Mouse (Mus musculus) midbrain, embryonic 12.5 days (tissue): Measurements from ENCODE around the gene Tmprss3. TPM values are rescaled to one million over a fixed set of nuclear protein-coding genes. Genes with fewer than 3 reads are reported as not detected.

Experiments used
- ATAC-seq: fragments of 200-750 bp; cut with Nextera tagmentation; 2 replicates; pipeline ENCODE4 v1.8.0; 2017; ENCODE audit warnings: low read depth, moderate TSS enrichment, moderate library complexity; ENCODE audit not compliant: low FRiP score
- H3K27ac ChIP-seq: fragments of 300-500 bp; sonication (generic); replicated peaks from 2 replicates; pipeline ENCODE4 v1.5.1; 2016; ENCODE audit warnings: mild to moderate bottlenecking
- H3K27me3 ChIP-seq: fragments of 300-500 bp; sonication (generic); 2 replicates; pipeline ENCODE4 v1.6.1; 2016; ENCODE audit warnings: mild to moderate bottlenecking
- H3K36me3 ChIP-seq: fragments of 300-500 bp; sonication (generic); 2 replicates; pipeline ENCODE4 v1.6.1; 2016
- H3K4me1 ChIP-seq: fragments of 300-500 bp; sonication (generic); 2 replicates; pipeline ENCODE4 v1.6.1; 2016
- H3K4me2 ChIP-seq: fragments of 300-500 bp; sonication (generic); replicated peaks from 2 replicates; pipeline ENCODE4 v1.6.1; 2016; ENCODE audit warnings: mild to moderate bottlenecking, moderate library complexity
- H3K4me3 ChIP-seq: fragments of 300-500 bp; sonication (generic); 2 replicates; pipeline ENCODE4 v1.5.1; 2016; ENCODE audit warnings: mild to moderate bottlenecking
- H3K9ac ChIP-seq: fragments of 300-500 bp; sonication (generic); replicated peaks from 2 replicates; pipeline ENCODE4 v1.6.1; 2016; ENCODE audit warnings: mild to moderate bottlenecking, moderate library complexity
- H3K9me3 ChIP-seq: fragments of 300-500 bp; sonication (generic); 2 replicates; pipeline ENCODE4 v1.6.1; 2016; ENCODE audit warnings: mild to moderate bottlenecking
- WGBS: fragments of 180-500 bp; shearing (Covaris S2); methylation state at CpG from one replicate; pipeline ENCODE4 v1.1.7; 2016; 5-methylcytosine and 5-hydroxymethylcytosine counted together
- polyA plus RNA-seq: library from polyadenylated mRNA; unstranded; fragments of >200 nt; fragmentation: Nextera tagmentation; extraction: Ambion mirVana; gene quantifications from 2 replicates; pipeline ENCODE4 v1.2.1, GENCODE M21; 2016

Gene Tmprss3
- polyA plus RNA-seq, 1 experiment from 2014 or later: not detected

DNA sequence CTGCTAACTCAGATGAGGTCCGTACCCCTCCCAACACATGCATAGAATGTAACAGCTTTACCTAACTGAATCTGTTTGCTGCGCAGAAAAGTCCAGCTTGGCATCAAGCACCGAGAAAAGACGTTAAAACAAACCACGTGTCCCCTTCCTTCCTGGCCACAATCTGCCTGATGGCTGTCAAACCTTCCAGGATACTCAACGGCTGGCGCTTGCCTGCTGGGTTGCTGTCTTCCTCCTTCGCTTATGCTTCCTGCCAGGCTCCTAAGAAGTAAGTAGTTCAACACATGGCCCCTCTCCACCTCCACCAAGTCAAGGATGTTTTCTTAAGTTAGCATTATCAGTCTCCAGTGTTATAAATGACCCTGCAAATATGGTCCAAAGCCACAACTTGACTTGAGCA lies 45.0 kb downstream of the Tmprss3 start:
- no peak overlapping the region for H3K4me3 ChIP-seq
- peaks cover 8% of the 10 kb centered on the region; the same call in 1 of the 2 replicates for H3K4me1 ChIP-seq
- H3K4me2 ChIP-seq: no peak overlapping the region
- ATAC-seq: no peak
- H3K9me3 ChIP-seq: no peaks in the 10 kb centered on the region
- no peaks in the 10 kb centered on the region for H3K36me3 ChIP-seq
- H3K27ac ChIP-seq: no peak overlapping the region
- H3K9ac ChIP-seq: no peak overlapping the region
- H3K27me3 ChIP-seq: no peaks in the 10 kb centered on the region
- WGBS: 82% methylated on average over 8 of the region's 8 CpGs

DNA sequence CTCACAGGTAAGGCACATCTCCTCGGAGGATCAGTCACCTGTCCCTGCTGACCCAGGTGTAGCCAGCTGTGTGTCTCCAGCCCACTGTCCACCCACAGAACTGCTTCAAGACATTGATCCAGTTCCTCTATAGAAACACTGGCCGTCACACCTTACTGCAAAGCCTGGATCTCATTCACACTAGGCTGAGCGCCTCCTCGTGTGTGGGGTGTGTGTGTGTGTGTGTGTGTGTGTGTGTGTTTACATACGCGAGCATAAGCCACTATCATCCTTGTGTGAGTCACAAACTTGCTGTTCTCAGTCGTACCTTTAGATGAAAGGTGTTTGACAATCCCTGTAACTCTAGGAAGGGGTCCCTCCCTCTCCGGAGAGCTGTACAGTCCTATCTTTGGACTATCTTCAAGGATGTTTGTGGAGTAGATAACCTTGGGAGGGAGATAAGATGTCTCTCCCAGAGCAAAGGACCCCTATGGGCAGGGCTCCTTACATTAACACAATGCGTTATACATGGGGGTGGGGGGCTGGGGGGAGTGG lies 45.7 kb downstream of the Tmprss3 start:
- WGBS: 86% methylated on average over 9 of the region's 9 CpGs
- Histone ChIP-seq H3K4me1 (peaks cover 8% of the 10 kb centered on the region; the same call in 1 of the 2 replicates), H3K9ac (no peak overlapping the region), H3K4me3 (no peak overlapping the region), H3K9me3 (no peaks in the 10 kb centered on the region), H3K36me3 (no peaks in the 10 kb centered on the region), H3K27ac (no peak overlapping the region), H3K27me3 (no peaks in the 10 kb centered on the region), H3K4me2 (no peak overlapping the region)
- ATAC-seq: no peak

DNA sequence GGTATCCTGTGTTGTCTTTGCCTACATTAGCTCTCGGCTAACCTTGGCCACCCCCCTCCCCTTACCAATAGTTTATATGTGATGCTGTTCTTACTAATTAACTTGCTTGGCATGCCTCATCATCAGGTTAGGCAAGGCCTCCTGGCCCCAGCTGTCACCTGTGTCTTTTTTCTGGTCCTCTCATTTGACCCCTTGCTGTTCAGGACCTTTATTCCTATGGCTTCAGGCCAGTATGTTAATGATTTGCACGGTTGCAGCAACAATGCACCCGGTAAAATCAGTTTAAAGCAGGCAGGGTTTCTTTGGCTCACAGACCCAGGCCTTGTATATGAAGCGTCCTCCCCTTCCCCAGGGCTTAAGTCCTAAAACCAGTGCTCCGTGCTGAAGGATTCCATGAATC lies 46.3 kb downstream of the Tmprss3 start:
- H3K4me3 ChIP-seq: no peak overlapping the region
- H3K4me2 ChIP-seq: no peak overlapping the region
- no peaks in the 10 kb centered on the region for H3K27me3 ChIP-seq
- no peak for ATAC-seq
- no peaks in the 10 kb centered on the region for H3K9me3 ChIP-seq
- no peaks in the 10 kb centered on the region for H3K36me3 ChIP-seq
- H3K9ac ChIP-seq: no peak overlapping the region
- 50% methylated on average over 5 of the region's 5 CpGs for WGBS
- peaks cover 8% of the 10 kb centered on the region; the same call in 1 of the 2 replicates for H3K4me1 ChIP-seq
- no peak overlapping the region for H3K27ac ChIP-seq

DNA sequence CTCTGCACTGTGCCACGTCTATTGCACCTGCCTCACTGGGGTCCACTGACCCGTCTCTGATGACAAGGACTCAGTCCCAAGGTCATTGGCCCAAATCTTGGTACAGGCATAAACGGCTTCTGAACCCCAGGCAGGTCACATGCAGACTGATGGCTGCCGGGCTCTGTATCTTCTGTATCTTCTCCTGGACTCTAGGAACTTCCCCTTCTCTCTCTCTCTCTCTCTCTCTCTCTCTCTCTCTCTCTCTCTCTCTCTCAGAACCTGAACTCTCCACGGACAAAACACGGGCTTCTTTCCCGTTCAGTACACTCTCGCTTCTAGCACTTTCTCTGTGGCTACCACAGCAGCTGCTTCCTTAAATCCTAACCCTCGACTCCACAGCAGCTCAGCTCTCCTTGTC lies 52.8 kb downstream of the Tmprss3 start:
- 85% methylated on average over 9 of the region's 9 CpGs for WGBS
- no peaks in the 10 kb centered on the region for H3K36me3 ChIP-seq
- H3K4me2 ChIP-seq: no peak overlapping the region

GRCm38 (mm10) chr17:31144040-31145037 lies 54.4 kb downstream of the Tmprss3 start, which contains the start of gene Tff2:
Gene Tff2, minus strand, starts transcription at chr17:31144282.
- Histone ChIP-seq H3K4me2 (no peak within 1 kb of the TSS), H3K9me3 (0 out of 2 replicates have a peak, but pooled peaks cover 2% of the 10 kb centered on the region), H3K36me3 (no peaks in the 10 kb centered on the region), H3K4me1 (0 out of 2 replicates have a peak, but pooled peaks cover 3% of the 10 kb centered on the region), H3K9ac (no peak within 1 kb of the TSS), H3K27ac (no peak within 1 kb of the TSS), H3K27me3 (no peaks in the 10 kb centered on the region; the same call in 1 of the 2 replicates), H3K4me3 (no peak within 1 kb of the TSS)
- WGBS: 72% methylated on average over 15 of the region's 15 CpGs
- ATAC-seq: no peak

More for the DNA sequence above, 52.8 kb downstream of the Tmprss3 start:
- 0 out of 2 replicates have a peak, but pooled peaks cover 3% of the 10 kb centered on the region for H3K4me1 ChIP-seq
- H3K9me3 ChIP-seq: 0 out of 2 replicates have a peak, but pooled peaks cover 2% of the 10 kb centered on the region
- ATAC-seq: no peak
- H3K9ac ChIP-seq: no peak overlapping the region
- H3K27me3 ChIP-seq: no peaks in the 10 kb centered on the region
- no peak overlapping the region for H3K27ac ChIP-seq
- no peak overlapping the region for H3K4me3 ChIP-seq

DNA sequence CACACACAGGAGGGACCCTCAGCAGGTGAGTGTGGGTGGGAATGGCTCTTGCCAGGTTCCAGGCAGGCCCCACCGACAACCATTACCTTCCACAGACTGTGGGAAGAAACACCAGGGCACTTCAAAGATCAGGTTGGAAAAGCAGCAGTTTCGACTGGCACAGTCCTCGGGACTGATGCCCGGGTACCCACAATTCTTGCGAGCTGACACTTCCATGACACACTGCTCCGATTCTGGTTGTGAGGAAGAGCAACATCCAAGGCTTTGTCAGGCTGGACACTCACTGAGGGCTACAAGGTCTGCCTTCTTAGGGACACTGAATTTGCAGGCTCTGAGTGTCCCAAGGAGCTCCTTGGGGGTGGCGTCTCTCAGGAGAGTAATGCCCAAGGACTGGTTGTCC lies 56.7 kb downstream of the Tmprss3 start:
- Histone ChIP-seq H3K9ac (no peak overlapping the region), H3K27me3 (no peaks in the 10 kb centered on the region; the same call in 1 of the 2 replicates), H3K36me3 (no peaks in the 10 kb centered on the region), H3K4me3 (no peak overlapping the region), H3K4me1 (0 out of 2 replicates have a peak, but pooled peaks cover 3% of the 10 kb centered on the region), H3K27ac (no peak overlapping the region), H3K4me2 (no peak overlapping the region), H3K9me3 (0 out of 2 replicates have a peak, but pooled peaks cover 2% of the 10 kb centered on the region)
- no peak for ATAC-seq
- WGBS: 94% methylated on average over 7 of the region's 7 CpGs

- H3K9me3 ChIP-seq: no peaks in the 10 kb centered on the region
- no peaks in the 10 kb centered on the region for H3K4me1 ChIP-seq
- no peaks in the 10 kb centered on the region for H3K36me3 ChIP-seq
- no peaks in the 10 kb centered on the region; the same call in 1 of the 2 replicates for H3K27me3 ChIP-seq
- no peak overlapping the region for H3K27ac ChIP-seq
- no peak overlapping the region for H3K4me3 ChIP-seq
- WGBS: 23% methylated on average over 5 of the region's 5 CpGs
- H3K9ac ChIP-seq: no peak overlapping the region
- no peak overlapping the region for H3K4me2 ChIP-seq
- ATAC-seq: no peak
Observed at GRCm38 (mm10) chr17:31138398-31138797, 60.4 kb downstream of the Tmprss3 start.

- Histone ChIP-seq H3K9ac (no peak overlapping the region), H3K9me3 (no peaks in the 10 kb centered on the region), H3K36me3 (no peaks in the 10 kb centered on the region), H3K4me3 (no peak overlapping the region), H3K4me1 (no peaks in the 10 kb centered on the region), H3K4me2 (no peak overlapping the region), H3K27ac (no peak overlapping the region), H3K27me3 (no peaks in the 10 kb centered on the region; the same call in 1 of the 2 replicates)
- WGBS: 92% methylated on average over 1 of the region's 1 CpGs
- ATAC-seq: no peak
Observed at GRCm38 (mm10) chr17:31136821-31137220, 62.0 kb downstream of the Tmprss3 start.

- H3K4me3 ChIP-seq: no peak overlapping the region
- H3K4me2 ChIP-seq: no peak overlapping the region
- no peaks in the 10 kb centered on the region; the same call in 1 of the 2 replicates for H3K27me3 ChIP-seq
- H3K27ac ChIP-seq: no peak overlapping the region
- no peaks in the 10 kb centered on the region for H3K9me3 ChIP-seq
- H3K9ac ChIP-seq: no peak overlapping the region
- no peaks in the 10 kb centered on the region for H3K4me1 ChIP-seq
- H3K36me3 ChIP-seq: no peaks in the 10 kb centered on the region
- WGBS: 69% methylated on average over 3 of the region's 3 CpGs
- ATAC-seq: no peak
Observed at GRCm38 (mm10) chr17:31136291-31136690, 62.5 kb downstream of the Tmprss3 start.

DNA sequence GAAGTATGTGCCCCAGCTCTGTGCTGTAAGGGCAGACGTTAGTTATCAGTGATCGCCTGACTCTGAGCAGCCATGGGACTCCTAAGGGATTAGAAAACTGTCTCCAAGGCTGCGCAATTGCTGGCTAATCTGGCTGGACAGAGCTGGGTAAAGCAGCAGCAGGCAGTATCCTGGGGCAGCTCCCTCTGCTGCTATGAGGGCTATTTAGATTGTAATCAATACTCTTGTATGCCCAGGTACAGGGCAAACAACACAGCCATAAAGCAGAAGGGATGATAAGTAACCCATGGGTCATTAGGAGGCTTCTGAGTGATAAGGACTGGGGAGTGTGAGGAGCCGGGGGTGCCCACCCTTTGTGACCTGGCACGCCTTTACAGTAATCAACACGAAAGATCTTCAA lies 63.9 kb downstream of the Tmprss3 start:
- Histone ChIP-seq H3K27ac (no peak overlapping the region), H3K27me3 (no peaks in the 10 kb centered on the region), H3K4me3 (no peak overlapping the region), H3K36me3 (no peaks in the 10 kb centered on the region), H3K4me1 (no peaks in the 10 kb centered on the region), H3K9me3 (no peaks in the 10 kb centered on the region), H3K4me2 (no peak overlapping the region), H3K9ac (no peak overlapping the region)
- 78% methylated on average over 6 of the region's 6 CpGs for WGBS
- no peak for ATAC-seq

DNA sequence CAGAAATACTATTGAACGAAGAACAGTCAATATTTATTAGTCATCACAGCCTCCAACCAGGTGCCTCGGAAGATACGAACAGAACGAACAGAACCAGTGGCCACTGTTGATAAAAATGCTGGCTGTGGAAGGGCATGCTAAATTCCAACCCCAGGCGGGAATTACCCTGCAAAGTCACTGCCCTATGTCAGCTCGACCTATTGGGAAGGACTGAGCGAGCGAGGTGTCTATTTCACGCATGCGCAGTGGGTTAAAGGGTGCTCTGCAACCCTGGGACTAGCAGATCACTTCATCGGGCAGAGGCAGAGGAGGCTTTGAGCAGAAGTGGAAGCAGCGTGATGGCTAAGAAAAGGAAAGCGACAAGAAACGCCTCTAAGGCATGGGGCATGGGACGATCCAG lies 65.0 kb downstream of the Tmprss3 start:
- Histone ChIP-seq H3K27ac (no peak overlapping the region), H3K4me1 (peaks cover 6% of the 10 kb centered on the region; the same call in 1 of the 2 replicates), H3K4me2 (no peak overlapping the region), H3K4me3 (no peak overlapping the region), H3K9me3 (no peaks in the 10 kb centered on the region), H3K36me3 (no peaks in the 10 kb centered on the region), H3K27me3 (no peaks in the 10 kb centered on the region), H3K9ac (no peak overlapping the region)
- ATAC-seq: no peak
- 81% methylated on average over 15 of the region's 15 CpGs for WGBS

- Histone ChIP-seq H3K4me3 (no peak overlapping the region), H3K4me2 (no peak overlapping the region), H3K36me3 (no peaks in the 10 kb centered on the region), H3K4me1 (peaks cover 6% of the 10 kb centered on the region; the same call in 1 of the 2 replicates), H3K9ac (no peak overlapping the region), H3K27ac (no peak overlapping the region), H3K27me3 (no peaks in the 10 kb centered on the region), H3K9me3 (no peaks in the 10 kb centered on the region)
- WGBS: 91% methylated on average over 10 of the region's 10 CpGs
- ATAC-seq: no peak
Observed at GRCm38 (mm10) chr17:31131269-31131821, 67.4 kb downstream of the Tmprss3 start.
